Mouse (Mus musculus): ENCODE data around the gene Gulp1. TPM values are rescaled to one million over a fixed set of nuclear protein-coding genes. Genes with fewer than 3 reads are reported as not detected.

Gene Gulp1
- total RNA-seq (2023) = not detected

GRCm38 (mm10) chr1:44551461-44552370, at the start of gene Gulp1:
Gulp1 (plus strand) TSS chr1:44551511.

